Mouse (Mus musculus) myocyte (in vitro differentiated cells): Measurements from ENCODE around the gene Dock6. TPM values are rescaled to one million over a fixed set of nuclear protein-coding genes. Genes with fewer than 3 reads are reported as not detected.
"Not testable (repeated sequence)": the region's sequence is repeated elsewhere in the genome, so short reads cannot be mapped to it uniquely, and the experiment has no call there.

Experiments used
- H3K27me3 ChIP-seq: one replicate; pipeline ENCODE4 v1.6.1; 2011; ENCODE audit not compliant: control insufficient read depth, insufficient read depth, insufficient read length
- H3K36me3 ChIP-seq: one replicate; pipeline ENCODE4 v1.6.1; 2011; ENCODE audit not compliant: control insufficient read depth, insufficient read depth
- H3K4me2 ChIP-seq: one replicate; pipeline ENCODE4 v1.6.1; 2011; ENCODE audit warnings: low read depth, control low read depth
- H3K4me3 ChIP-seq: one replicate; pipeline ENCODE4 v1.5.1; 2011; ENCODE audit warnings: mild to moderate bottlenecking, control low read depth, moderate library complexity
- H3K79me2 ChIP-seq: one replicate; pipeline ENCODE4 v1.6.1; 2011; ENCODE audit not compliant: control insufficient read depth, insufficient read depth
- H3ac ChIP-seq: one replicate; pipeline ENCODE4 v1.6.1; 2011; ENCODE audit not compliant: control insufficient read depth, insufficient read length
- CEBPB ChIP-seq: IDR thresholded peaks from 2 replicates; pipeline ENCODE4 v1.6.1; 2011; ENCODE audit warnings: mild to moderate bottlenecking, moderate library complexity; ENCODE audit not compliant: poor library complexity, insufficient read depth, severe bottlenecking
- E2F4 ChIP-seq: IDR thresholded peaks from one replicate; pipeline ENCODE4 v1.6.1; 2011; ENCODE audit warnings: mild to moderate bottlenecking, control low read depth, moderate library complexity; ENCODE audit not compliant: insufficient read depth
- MAX ChIP-seq: IDR thresholded peaks from one replicate; pipeline ENCODE4 v1.6.1; 2011; ENCODE audit warnings: low read depth, mild to moderate bottlenecking, control low read depth
- MYOD1 ChIP-seq, 3 experiments: IDR thresholded peaks; one replicate each; pipeline ENCODE4 v1.6.1; 2011; ENCODE audit warnings: control low read depth in 2 of 3, low read depth in 2 of 3, mild to moderate bottlenecking in 2 of 3, moderate library complexity in 1 of 3; ENCODE audit not compliant: insufficient read length in 2 of 3, control insufficient read depth in 1 of 3
- MYOG ChIP-seq, 3 experiments: IDR thresholded peaks; one replicate each; pipeline ENCODE4 v1.6.1; 2011; ENCODE audit warnings: control low read depth in 2 of 3, low read depth in 2 of 3, mild to moderate bottlenecking in 2 of 3; ENCODE audit not compliant: insufficient read length in 2 of 3, control insufficient read depth in 1 of 3, insufficient read depth in 1 of 3
- POLR2A ChIP-seq: IDR thresholded peaks from one replicate; pipeline ENCODE4 v1.6.1; 2011; ENCODE audit warnings: low read depth, mild to moderate bottlenecking, control low read depth, moderate library complexity; ENCODE audit not compliant: insufficient read length
- POLR2AphosphoS2 ChIP-seq: IDR thresholded peaks from one replicate; pipeline ENCODE4 v1.6.1; 2011; ENCODE audit warnings: low read depth, control low read depth; ENCODE audit not compliant: insufficient read length
- REST ChIP-seq: IDR thresholded peaks from one replicate; pipeline ENCODE4 v1.6.1; 2011; ENCODE audit warnings: mild to moderate bottlenecking, control low read depth, moderate library complexity; ENCODE audit not compliant: insufficient read depth, insufficient read length
- SRF ChIP-seq: IDR thresholded peaks from one replicate; pipeline ENCODE4 v1.6.1; 2011; ENCODE audit warnings: low read depth; ENCODE audit not compliant: control insufficient read depth, insufficient read length
- TCF12 ChIP-seq: IDR thresholded peaks from one replicate; pipeline ENCODE4 v1.6.1; 2011; ENCODE audit warnings: mild to moderate bottlenecking, control low read depth; ENCODE audit not compliant: poor library complexity, insufficient read depth, severe bottlenecking
- TCF3 ChIP-seq: IDR thresholded peaks from one replicate; pipeline ENCODE4 v1.6.1; 2011; ENCODE audit warnings: low read depth, control low read depth; ENCODE audit not compliant: insufficient read length
- USF1 ChIP-seq: IDR thresholded peaks from one replicate; pipeline ENCODE4 v1.6.1; 2011; ENCODE audit warnings: low read depth, mild to moderate bottlenecking, control low read depth, moderate library complexity
- polyA plus RNA-seq: library from polyadenylated mRNA; unstranded; fragments of >200 nt; fragmentation: generic; extraction: Trizol; gene quantifications from one replicate; pipeline ENCODE4 v1.2.1, GENCODE M21; 2012; ENCODE audit warnings: missing spikeins

Gene Dock6
- polyA plus RNA-seq, 1 experiment = 20.3 TPM

DNA sequence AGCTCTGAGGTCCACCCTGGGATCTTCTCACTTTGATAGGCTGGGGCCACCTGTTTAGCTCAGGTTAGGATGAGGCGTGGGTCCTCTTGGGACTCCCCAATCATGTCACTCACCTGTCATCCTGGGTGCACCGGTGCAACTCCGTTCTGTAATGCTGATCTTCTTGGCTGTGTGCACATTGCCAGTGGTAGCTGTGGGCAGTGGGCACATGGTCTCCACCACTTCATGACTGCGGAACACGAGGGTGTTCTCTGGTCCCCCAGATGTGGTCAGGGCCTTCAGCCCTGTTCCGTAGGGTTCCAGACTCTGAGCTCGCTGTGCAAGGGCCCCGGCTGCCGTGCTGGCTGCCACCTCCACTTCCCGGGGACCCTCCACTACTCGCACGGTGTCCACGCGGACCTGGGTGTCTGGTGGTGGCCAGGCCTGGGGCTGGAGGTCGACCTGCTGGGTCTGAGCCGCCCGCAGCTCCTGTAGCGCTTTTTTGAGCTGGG, 58.0 kb downstream of the Dock6 start:
- Histone ChIP-seq H3K27me3 (no peaks in the 10 kb centered on the region), H3K4me2 (no peak overlapping the region), H3K4me3 (no peak overlapping the region), H3ac (no peak overlapping the region), H3K36me3 (peaks cover 17% of the 10 kb centered on the region), H3K79me2 (peaks cover 54% of the 10 kb centered on the region)
- TF ChIP-seq REST = no peak
- TF ChIP-seq MYOG (IDR thresholded peaks at IDR 0.05; ENCODE audit: control insufficient read depth in 1 of 3, insufficient read depth in 1 of 3, insufficient read length in 2 of 3, low read depth in 2 of 3) = no peak
- TF ChIP-seq TCF12 = no peak
- no peak for TF ChIP-seq MYOD1 (IDR thresholded peaks at IDR 0.05; ENCODE audit: control insufficient read depth in 1 of 3, insufficient read length in 2 of 3, low read depth in 2 of 3)
- no peak for TF ChIP-seq TCF3
- no peak for TF ChIP-seq POLR2AphosphoS2
- TF ChIP-seq MAX = no peak
- TF ChIP-seq E2F4 = no peak
- no peak for TF ChIP-seq SRF
- TF ChIP-seq USF1 = no peak
- no peak for TF ChIP-seq POLR2A
- no peak for TF ChIP-seq CEBPB

GRCm38 (mm10) chr9:21793507-21793906, 58.9 kb downstream of the Dock6 start:
- peaks cover 17% of the 10 kb centered on the region for H3K36me3 ChIP-seq
- peaks cover 63% of the 10 kb centered on the region for H3K79me2 ChIP-seq
- peak overlapping the region; percentile 99 for H3K4me2 ChIP-seq
- not testable (repeated sequence) for H3K27me3 ChIP-seq, H3K4me3 ChIP-seq, H3ac ChIP-seq

GRCm38 (mm10) chr9:21792644-21793043, 59.8 kb downstream of the Dock6 start:
- Histone ChIP-seq H3K4me3 (peak overlapping the region; percentile 17), H3K36me3 (peaks cover 17% of the 10 kb centered on the region), H3ac (no peak overlapping the region), H3K4me2 (peak overlapping the region; percentile 99), H3K79me2 (peaks cover 69% of the 10 kb centered on the region), H3K27me3 (no peaks in the 10 kb centered on the region)
- TF ChIP-seq POLR2AphosphoS2 (peak; percentile 57), MYOD1 (IDR thresholded peaks at IDR 0.05; ENCODE audit: control insufficient read depth in 1 of 3, insufficient read length in 2 of 3, low read depth in 2 of 3) (peak; percentile 60 to 99 (median 99)), TCF12 (peak; percentile 97), CEBPB (no peak), MYOG (IDR thresholded peaks at IDR 0.05; ENCODE audit: control insufficient read depth in 1 of 3, insufficient read depth in 1 of 3, insufficient read length in 2 of 3, low read depth in 2 of 3) (peak; percentile 98 to 100 (median 98)), MAX (no peak), SRF (no peak), POLR2A (peak; percentile 36), E2F4 (no peak), TCF3 (peak; percentile 96), USF1 (no peak), REST (no peak)

- Histone ChIP-seq H3ac (no peak overlapping the region), H3K27me3 (no peaks in the 10 kb centered on the region), H3K4me2 (peak overlapping the region; percentile 99), H3K4me3 (peak overlapping the region; percentile 17), H3K36me3 (peaks cover 17% of the 10 kb centered on the region), H3K79me2 (peaks cover 69% of the 10 kb centered on the region)
- TF ChIP-seq POLR2A (peak; percentile 58), TCF3 (peak; percentile 10), MAX (no peak), SRF (peak; percentile 47), MYOG (IDR thresholded peaks at IDR 0.05; ENCODE audit: control insufficient read depth in 1 of 3, insufficient read depth in 1 of 3, insufficient read length in 2 of 3, low read depth in 2 of 3) (peak; percentile 29 to 86 (median 66)), POLR2AphosphoS2 (peak; percentile 26), MYOD1 (IDR thresholded peaks at IDR 0.05; ENCODE audit: control insufficient read depth in 1 of 3, insufficient read length in 2 of 3, low read depth in 2 of 3) (peak in 2 of 3 experiments; percentile 71 to 84), TCF12 (no peak)
These were observed 60.6 kb downstream of the Dock6 start for GRCm38 (mm10) chr9:21791861-21792260.

GRCm38 (mm10) chr9:21788234-21788633, 64.2 kb downstream of the Dock6 start:
- Histone ChIP-seq H3K27me3 (no peaks in the 10 kb centered on the region), H3K79me2 (peaks cover 83% of the 10 kb centered on the region), H3K4me2 (no peak overlapping the region), H3ac (no peak overlapping the region), H3K4me3 (no peak overlapping the region), H3K36me3 (peaks cover 14% of the 10 kb centered on the region)
- TF ChIP-seq REST (no peak), TCF3 (no peak), CEBPB (no peak), MYOG (IDR thresholded peaks at IDR 0.05; ENCODE audit: control insufficient read depth in 1 of 3, insufficient read depth in 1 of 3, insufficient read length in 2 of 3, low read depth in 2 of 3) (no peak), MAX (no peak), SRF (no peak), MYOD1 (IDR thresholded peaks at IDR 0.05; ENCODE audit: control insufficient read depth in 1 of 3, insufficient read length in 2 of 3, low read depth in 2 of 3) (no peak), E2F4 (no peak), POLR2AphosphoS2 (no peak), POLR2A (no peak), USF1 (no peak), TCF12 (no peak)
